Mouse (Mus musculus): Measurements from ENCODE around the gene Plekhg1. TPM values are rescaled to one million over a fixed set of nuclear protein-coding genes. Genes with fewer than 3 reads are reported as not detected.

Plekhg1 gene
- polyA plus RNA-seq, 1 experiment from 2014 or later = 16.9 TPM

GRCm38 (mm10) chr10:4005191-4005590 lies 265.0 kb downstream of the Plekhg1 start:
- WGBS = 53% methylated on average over 7 of the region's 7 CpGs
- Histone ChIP-seq H3K9me3 (ENCODE audit: control insufficient read depth, low read length) (no peaks in the 10 kb centered on the region), H3K27me3 (ENCODE audit: control insufficient read depth, insufficient read depth, low read length) (no peaks in the 10 kb centered on the region), H3K27ac (ENCODE audit: low read depth, low read length) (peak overlapping the region; percentile 68), H3K36me3 (ENCODE audit: control insufficient read depth, insufficient read depth, low read length) (peaks cover 3% of the 10 kb centered on the region; the same call in 1 of the 2 replicates), H3K4me2 (replicated peaks; ENCODE audit: low read depth, low read length) (no peak overlapping the region), H3K4me3 (ENCODE audit: low read length) (no peak overlapping the region), H3K4me1 (ENCODE audit: control insufficient read depth, insufficient read depth, low read length) (peaks cover 8% of the 10 kb centered on the region), H3K9ac (ENCODE audit: low read depth, low read length) (no peak overlapping the region)
- ATAC-seq (ENCODE audit: low FRiP score, low TSS enrichment) = no peak

- H3K9ac ChIP-seq (ENCODE audit: low read depth, low read length) = no peak overlapping the region; the same call in 1 of the 2 replicates
- peak; percentile 93 for ATAC-seq (ENCODE audit: low FRiP score, low TSS enrichment)
- H3K4me1 ChIP-seq (ENCODE audit: control insufficient read depth, insufficient read depth, low read length) = peaks cover 8% of the 10 kb centered on the region
- no peak overlapping the region for H3K4me3 ChIP-seq (ENCODE audit: low read length)
- H3K27ac ChIP-seq (ENCODE audit: low read depth, low read length) = peak overlapping the region; percentile 82
- no peaks in the 10 kb centered on the region for H3K27me3 ChIP-seq (ENCODE audit: control insufficient read depth, insufficient read depth, low read length)
- 34% methylated on average over 7 of the region's 7 CpGs for WGBS
- H3K4me2 ChIP-seq (replicated peaks; ENCODE audit: low read depth, low read length) = no peak overlapping the region
- no peaks in the 10 kb centered on the region for H3K9me3 ChIP-seq (ENCODE audit: control insufficient read depth, low read length)
- H3K36me3 ChIP-seq (ENCODE audit: control insufficient read depth, insufficient read depth, low read length) = peaks cover 3% of the 10 kb centered on the region; the same call in 1 of the 2 replicates
Measured at GRCm38 (mm10) chr10:4006296-4007015, 266.3 kb downstream of the Plekhg1 start.

Other genes starting within 250 kb of the Plekhg1 start
- 1.8 and 3.5 TPM in 2 replicates for gene Iyd, start 200.1 kb upstream of the Plekhg1 start, polyA plus RNA-seq (2014; fragmentation: Nextera tagmentation; extraction: Ambion mirVana)
- 12.8 and 20.2 TPM in 2 replicates for gene Mthfd1l, start 232.8 kb downstream of the Plekhg1 start, polyA plus RNA-seq (2014; fragmentation: Nextera tagmentation; extraction: Ambion mirVana)

Data from kidney, embryonic 14.5 days (tissue).